Mouse (Mus musculus) ovary, postnatal 10 days (tissue): ENCODE data around the gene Smarca4.

ENCODE experiments used
- DNase-seq: peaks from one replicate; pipeline ENCODE4 v3.0.0; 2022; ENCODE audit warnings: low spot score

Smarca4 gene

DNA sequence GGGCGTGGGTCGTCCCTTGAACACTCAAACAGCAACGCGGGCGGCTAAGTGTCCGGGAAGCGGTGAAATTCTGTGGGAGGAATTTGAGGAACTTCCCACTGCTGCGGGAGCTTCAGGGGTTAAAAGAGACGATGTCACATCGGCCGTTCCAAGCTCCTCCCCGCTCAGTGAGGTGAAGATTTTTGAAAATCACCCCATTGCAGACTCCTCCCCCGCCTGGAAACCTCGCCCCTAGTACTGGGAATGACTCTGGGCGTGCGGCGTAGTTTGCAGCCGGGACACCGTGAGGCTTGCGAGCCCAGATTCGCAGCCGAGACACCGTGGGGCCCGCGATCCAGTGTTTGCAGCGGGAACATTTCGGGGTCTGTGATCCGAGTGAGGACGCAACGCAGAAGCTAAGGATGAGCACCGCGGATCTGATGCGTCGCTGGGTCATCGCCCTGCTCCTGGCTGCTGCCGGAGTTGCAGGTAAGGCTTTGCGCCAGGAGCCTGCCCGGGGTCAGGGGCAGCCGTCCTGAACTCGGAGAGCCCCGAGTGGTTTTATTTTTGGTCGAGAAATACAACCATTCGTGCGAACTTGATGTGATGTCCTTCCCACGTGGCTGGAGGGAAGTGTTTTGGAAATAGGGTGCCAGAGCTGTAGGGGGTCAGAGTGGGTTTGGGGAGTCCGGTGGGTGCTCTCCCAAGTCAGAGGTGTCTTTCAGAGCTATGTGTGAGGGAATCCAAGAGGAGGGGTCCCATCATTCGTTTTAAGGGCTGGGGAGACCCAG, 107.6 kb downstream of the Smarca4 start, which contains the start of gene Ldlr:
TSS of gene Ldlr (plus strand) at position 107 of the 770 bp plus-strand sequence.
- peak; percentile 71 for DNase-seq

DNA sequence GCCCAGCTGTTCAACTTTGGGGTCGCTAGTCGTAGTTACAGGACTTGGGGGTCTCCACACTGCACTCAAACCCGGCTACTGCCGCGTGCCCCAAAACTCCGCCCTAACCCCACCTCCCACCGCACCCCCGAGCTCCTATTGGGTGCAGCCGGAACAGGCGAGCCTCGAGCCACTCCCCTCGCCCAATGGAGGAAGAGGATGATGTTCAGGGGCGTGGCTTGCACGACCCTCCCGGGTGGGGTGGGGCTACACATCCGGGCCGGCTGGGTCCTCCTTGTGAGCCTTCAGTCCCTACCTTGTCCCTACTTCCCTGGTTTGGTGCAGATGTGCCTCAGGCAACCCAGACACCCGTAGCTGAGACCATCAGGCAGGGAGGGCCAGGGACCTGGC, 108.2 kb downstream of the Smarca4 start:
- peak; percentile 81 for DNase-seq

DNA sequence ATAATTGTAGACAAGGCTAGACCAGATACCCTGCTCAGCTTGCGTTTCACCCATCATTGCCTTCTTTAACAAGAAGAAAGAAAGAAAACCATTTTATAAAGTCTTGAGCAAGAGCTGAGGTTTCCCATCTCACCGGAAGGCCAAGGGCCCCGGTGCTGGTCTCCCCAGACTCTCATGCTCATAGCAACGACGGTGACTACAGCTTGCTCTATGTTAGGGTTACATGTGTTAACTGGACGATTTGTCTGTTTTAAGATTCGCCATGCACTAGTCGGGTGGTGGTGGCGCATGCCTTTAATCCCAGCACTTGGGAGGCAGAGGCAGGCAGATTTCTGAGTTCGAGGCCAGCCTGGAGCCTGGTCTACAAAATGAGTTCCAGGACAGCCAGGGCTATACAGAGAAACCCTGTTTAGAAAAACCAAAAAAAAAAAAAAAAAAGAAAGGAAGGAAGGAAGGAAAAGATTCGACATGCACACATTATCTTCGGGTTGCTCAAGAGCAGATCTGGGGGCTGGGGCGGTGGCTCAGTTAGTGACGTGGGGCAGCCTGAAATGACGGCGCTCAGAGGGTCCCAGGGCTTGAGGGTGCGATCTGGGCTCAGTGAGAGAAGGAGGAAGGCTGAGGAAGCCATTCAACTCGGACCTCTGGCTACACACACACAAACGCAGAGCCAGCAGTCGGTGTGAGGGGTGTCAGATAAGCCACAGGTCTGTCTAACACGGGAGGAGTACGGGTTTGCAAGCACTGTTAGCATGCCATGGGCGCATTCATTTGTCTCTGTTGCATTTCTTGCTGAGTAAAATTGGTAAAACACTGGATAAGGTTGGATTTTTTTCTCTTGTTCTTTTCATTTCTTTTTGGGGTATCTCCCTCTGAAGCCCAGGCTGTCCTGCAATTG, 109.5 kb downstream of the Smarca4 start:
- DNase-seq, result no peak

DNA sequence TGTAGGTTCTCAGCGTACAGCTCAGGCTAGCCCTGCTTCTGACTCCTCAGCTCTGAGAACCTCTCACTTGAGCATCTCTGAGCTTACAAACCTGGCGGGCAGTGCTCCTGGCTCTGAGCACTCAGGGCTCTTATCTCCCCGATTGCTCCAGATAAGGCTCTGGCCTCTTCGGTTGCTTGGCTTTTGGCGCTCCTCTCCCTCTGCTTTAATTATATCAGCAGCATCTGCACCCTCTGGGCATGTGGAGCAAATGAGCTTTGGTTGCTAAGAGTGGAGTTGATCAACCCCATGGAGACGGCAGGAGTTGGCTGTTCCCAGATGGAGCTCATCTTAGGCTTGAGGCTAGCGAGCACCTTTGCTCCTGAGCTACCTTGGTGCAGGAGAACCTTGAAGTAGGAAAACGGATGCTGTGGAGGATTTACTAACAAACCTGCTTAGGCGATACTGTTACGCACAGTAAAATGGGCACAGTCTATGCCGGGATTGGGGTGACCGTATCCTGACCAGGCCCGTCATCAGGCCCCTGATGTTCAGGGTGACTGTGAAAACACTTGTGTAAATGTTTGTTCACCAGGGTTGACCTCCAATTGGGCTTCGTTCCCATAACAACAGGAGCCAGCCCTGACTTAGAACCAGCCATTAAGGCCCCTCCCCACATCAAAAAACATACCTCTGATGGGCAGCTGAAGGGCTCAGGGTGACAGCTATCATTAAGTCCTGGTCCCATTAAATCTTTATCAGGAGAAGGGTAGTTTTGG, 110.4 kb downstream of the Smarca4 start:
- DNase-seq, result no peak

DNA sequence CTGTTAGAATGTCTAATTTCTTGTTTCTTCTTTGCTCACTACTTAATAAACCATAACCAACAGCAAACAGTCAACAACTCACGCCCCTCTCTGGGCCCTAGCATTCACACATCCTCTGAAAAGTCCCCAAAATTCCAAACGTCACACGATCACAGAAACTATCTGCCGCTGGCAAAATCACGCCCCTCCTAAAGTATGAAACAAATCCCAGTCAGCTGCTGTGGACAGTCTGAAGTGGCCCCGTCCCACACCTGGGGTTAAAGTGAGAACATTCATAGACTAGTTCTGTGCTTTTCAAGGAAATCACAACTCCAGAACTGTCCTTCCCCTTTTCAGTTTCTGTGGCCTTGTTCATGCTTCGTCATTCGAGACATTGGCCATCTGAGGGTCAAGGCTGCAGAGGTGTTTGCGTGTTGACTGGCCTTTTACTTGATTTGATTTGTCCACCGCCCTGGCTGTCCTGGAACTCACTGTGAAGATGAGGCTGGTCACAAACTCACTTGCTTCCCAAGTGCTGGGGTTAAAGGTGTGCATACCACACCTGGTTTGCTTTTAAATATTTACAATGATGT, 112.4 kb downstream of the Smarca4 start:
- no peak for DNase-seq

DNA sequence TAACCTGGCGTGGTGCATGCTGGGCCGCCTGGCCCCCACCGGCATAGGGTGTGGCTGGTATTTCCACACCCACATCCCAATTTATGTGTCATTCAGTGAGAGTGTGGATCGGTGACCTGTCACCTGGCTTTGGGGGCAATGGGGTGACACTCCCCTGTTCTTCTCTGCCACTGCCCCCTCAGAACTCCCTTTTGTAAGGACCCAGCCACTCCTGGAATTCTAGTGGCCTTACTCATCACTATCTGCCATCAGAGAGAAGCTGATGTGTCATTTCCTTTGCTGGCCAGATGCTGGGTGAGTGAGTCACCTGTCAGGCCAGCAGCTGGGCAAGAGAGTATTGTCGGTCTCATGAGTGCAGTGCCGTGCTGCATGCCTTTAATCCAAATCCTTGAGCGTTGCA, 113.3 kb downstream of the Smarca4 start:
- DNase-seq, result no peak

DNA sequence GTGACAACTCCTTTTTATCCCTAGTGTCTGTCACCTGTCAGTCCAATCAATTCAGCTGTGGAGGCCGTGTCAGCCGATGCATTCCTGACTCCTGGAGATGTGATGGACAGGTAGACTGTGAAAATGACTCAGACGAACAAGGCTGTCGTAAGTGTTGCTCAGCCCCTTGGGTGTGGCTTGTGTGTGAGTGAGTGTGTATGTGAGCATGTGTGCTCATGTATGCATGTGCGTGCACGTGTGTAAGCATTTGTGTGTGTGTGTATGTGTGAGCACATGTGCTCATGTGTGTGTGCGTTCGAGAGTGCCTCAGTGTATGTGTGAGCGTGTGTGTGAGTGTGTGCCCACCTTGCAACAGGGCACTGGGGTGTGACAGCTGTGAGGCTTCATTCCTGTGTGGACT, 116.3 kb downstream of the Smarca4 start:
- no peak for DNase-seq

DNA sequence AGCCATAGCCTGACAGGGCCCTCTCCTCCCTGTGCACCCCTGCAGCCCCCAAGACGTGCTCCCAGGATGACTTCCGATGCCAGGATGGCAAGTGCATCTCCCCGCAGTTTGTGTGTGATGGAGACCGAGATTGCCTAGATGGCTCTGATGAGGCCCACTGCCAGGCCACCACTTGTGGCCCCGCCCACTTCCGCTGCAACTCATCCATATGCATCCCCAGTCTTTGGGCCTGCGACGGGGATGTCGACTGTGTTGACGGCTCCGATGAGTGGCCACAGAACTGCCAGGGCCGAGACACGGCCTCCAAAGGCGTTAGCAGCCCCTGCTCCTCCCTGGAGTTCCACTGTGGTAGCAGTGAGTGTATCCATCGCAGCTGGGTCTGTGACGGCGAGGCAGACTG, 117.5 kb downstream of the Smarca4 start:
- DNase-seq, result no peak

DNA sequence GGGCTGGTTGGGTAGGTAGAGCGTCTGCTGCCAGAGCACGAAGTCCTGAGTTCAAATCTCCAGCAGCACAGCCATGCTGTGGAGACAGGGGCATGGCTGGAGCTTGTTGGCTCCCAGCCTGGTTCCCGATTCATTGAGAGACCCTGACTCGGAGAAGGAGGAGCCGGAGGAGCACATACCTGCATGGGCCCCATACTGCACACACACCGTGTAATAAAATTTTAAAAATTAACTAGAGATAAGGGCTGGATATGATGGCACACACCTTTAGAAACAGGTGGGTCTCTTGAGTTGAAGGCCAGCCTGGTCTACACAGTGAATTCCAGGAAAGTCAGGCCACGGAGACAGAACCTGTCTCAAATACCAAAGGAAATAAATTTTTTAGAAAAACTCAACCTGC, 118.0 kb downstream of the Smarca4 start:
- no peak for DNase-seq

DNA sequence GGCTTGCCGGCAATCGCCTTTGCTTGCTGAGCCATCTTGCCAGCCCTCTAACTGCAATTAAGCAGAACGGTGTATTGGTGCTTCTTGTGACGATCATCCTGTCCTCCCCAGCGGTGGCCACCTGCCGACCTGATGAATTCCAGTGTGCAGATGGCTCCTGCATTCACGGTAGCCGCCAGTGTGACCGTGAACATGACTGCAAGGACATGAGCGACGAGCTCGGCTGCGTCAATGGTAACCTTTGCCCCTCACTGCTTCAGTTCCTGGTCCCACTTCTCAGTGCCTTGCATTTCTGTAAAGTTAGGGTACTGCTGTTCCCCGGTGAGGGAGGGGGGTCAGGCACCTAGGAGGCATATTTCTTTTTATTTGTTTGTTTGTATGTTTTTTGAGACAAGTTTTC, 119.2 kb downstream of the Smarca4 start:
- DNase-seq, result no peak

DNA sequence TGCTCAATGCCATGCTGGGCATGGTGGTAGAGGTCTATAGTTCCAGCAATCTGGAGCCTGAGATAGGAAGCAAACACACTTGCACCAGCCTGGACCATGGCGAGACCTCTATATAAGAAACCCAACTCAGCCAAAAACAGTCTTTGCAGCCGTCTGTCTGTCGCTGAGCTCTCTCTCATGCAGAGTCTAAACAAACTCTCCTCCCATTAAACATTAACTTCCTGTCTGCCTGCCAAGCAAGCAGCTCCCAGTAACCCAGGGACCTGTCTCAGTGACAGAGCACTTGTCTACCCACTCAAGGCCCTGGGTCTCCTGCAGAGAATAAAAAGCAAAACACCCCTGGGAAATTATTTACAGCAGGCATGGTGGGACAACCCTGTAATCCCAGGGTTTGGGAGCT, 120.6 kb downstream of the Smarca4 start:
- DNase-seq, result no peak

DNA sequence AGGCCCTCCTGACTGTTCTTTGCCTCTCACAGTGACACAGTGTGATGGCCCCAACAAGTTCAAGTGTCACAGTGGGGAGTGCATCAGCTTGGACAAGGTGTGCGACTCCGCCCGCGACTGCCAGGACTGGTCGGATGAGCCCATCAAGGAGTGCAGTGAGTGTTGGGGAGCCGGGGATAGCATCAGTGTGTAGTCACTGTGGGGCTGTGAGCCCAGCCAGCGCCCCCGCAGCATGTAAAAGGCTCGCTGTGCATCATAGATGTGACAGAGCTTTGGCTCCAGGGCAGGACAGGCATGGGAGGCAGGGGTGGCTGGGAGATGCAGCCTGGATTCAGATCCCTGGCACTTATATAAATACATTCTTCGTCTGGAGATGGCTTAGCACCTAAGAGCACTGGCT, 121.2 kb downstream of the Smarca4 start:
- no peak for DNase-seq

DNA sequence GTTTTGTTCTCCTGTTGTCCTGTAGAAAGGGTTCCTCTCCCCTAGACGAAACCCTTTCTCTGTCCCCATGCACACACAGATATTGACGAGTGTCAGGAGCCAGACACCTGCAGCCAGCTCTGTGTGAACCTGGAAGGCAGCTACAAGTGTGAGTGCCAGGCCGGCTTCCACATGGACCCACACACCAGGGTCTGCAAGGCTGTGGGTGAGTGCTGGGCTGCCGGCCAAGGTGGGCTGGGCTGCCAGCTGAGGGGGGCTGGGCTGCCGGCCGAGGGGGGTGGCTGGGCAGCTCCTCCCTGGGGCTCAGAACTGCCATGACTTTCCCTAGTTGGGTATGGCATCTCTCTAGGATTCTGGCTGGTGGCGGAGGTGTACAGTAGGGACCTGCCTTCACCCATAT, 122.8 kb downstream of the Smarca4 start:
- DNase-seq, result no peak

DNA sequence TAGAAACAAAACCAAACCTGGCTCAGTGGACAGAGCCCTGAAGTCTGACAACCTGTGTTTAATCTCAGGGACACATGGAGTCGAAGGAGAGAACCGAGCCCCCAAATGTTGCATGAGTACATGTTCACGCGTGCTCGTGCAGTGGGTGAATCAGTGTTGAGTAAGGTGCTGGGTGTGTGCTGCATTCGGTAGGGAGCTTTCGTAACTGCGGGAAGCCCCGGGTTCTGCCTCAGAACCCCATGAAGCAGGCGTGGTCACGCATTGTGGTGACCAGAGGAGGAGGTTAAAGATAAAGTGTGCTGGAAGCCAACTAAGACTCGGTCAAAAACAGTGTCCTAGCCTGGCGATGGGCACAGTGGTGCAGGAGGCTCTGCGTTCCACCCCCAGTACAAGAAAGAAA, 124.5 kb downstream of the Smarca4 start:
- no peak for DNase-seq

DNA sequence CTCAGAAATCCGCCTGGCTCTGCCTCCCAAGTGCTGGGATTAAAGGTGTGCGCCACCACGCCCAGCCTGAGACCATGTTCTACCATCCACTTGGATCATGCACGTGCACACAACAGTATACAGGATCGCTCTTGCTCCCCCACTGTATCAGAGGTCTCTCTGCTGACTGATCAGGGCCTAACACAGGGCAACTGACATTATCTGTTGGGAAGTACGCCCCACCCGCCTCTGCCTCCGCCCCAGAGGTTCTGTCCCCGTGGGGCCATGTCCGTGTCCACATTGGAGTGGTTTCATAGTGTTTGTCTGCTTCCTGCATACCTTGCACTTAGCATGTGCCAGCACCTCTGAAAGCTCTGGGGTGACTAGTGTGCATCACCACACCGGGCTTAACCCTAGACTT, 125.5 kb downstream of the Smarca4 start:
- no peak for DNase-seq

DNA sequence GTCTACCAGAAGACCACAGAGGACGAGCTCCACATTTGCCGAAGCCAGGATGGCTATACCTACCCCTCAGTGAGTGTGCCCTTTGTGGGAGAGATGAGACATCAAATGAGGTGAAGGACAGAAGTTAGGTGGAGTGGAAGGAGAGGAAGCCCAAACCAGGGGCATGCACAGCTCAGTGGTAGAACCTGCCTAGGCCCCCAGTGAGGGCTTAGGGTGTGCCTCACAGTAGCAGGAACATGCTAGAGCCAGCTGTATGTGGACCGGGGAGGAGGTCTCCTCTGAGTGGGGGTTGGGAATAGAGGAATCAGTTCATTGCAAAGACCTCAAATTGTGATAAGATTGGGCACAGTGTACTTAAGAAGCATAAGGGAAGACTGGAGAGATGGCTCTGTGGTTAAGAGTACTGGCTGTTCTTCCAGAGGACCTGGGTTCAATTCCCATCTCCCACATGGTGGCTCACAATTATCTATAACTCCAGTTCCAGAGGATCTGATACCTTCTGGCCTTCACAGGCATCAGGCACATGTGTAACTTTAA, 131.3 kb downstream of the Smarca4 start:
- no peak for DNase-seq

DNA sequence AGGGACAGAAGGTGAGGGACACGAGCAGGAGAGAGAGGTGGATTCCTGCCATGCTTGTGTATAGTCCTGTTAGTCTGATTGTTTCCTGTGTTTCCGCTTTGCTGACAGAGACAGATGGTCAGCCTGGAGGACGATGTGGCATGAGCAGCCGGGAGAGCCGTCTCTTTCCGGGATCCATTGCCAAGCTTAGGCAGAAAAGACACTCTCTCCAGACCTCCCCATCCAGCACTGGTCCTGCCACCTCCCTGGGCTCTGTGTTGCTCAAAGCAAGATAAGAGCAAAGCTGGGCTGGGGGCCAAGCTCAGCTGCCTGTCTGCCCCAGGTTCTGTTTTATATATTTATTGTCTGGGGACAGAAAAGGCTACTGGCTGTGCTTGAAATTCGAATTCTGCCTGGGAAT, 132.1 kb downstream of the Smarca4 start:
- DNase-seq, result no peak

DNA sequence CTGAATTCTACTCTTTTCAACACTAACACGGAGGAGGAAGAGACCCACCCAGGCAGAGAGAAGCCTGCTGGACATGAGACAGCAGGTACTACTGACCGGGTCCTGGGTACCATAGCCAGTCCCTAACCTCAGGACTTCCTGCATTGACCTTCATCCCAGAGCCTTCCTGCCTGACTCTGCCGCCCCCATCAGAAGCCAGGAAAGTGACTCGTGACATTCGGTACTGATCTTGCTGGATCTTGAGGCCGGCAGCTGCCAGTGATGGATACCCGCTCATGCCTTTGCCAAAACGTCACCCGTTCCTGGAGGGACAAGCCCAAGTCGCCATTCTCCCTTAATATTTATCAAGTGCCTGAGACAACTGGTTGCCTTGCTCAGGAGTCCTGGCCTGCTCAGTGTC, 132.5 kb downstream of the Smarca4 start:
- no peak for DNase-seq

DNA sequence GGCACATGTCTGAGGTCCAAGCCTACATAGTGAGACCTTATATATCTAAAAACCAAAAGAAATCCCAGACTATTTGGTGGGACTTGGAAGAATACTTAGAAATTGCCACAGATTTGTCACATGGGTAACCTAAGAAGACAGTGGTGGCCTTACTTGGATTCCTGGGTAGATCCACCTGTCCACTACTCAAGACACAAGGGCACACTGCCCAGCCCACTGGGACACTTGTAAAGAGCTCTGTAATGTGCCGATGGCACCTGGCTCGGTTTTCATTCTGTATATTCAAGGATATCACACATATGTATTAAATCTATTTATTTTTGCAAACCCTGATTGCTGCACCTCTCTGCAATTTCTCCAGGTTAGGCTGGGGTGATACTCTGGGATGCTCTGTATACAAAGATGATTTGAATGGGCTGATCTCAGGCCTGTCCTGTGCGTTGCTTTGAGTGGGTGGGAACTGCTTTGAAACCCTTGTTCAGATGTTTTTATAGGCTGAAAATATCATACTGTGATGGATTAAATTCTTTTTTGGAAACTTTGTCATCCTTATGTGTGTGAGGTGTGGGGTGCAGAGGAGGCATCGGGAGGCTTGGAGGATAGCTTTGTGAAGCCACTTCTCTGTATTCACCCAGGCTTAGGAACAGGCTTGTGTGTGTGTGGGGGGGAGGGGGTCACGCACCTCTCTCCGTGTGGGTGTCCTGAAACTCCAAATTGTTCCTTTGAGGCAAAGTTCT, 133.6 kb downstream of the Smarca4 start:
- no peak for DNase-seq

DNA sequence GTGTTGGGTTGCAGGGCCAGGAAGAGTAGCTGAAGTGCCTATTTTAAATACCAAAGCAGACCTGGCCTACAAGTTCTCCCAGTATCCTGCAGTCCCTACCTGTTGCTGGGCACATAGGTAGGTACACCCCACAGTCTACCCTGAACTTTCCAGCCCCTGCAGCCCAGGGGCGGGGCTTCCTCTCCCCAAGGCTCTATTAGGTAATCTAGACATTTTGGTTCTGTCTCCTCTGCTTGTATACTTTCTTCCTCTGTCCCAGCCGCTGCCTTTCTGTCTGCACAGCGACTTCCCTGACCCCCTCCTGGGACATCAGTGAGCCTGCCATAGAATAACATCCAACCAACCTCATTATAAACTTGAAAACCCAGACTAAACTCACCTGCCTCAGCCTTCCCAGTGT, 134.4 kb downstream of the Smarca4 start:
- DNase-seq, result no peak

DNA sequence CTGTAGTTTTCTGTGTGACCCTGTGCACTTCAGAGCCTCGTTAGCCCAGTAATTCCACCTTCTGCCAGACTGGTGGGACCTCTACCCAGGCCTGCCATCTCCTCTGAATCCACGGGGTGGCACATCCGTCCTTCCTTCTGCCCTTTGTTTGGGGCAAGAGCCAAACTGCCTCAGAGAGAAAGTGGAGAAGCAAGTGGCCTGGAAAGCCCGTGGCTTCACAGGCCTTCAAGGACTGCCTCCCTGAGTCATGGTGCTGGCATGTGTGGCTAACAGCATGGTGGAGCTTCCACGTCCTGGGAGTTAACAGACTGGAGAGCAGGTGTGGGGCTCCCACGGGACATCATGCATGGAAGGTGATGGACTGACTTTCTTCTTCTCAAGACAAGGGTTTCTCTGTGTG, 135.4 kb downstream of the Smarca4 start:
- DNase-seq, result no peak
